Comparison of ENCODE assay signal across 16 mouse cellular contexts in genomic region chr8:83756273-83756672, GRCm38 (mm10). TPM values are rescaled to one million over a fixed set of nuclear protein-coding genes. Genes with fewer than 3 reads are reported as not detected.
DNase-seq lines count a peak whose midpoint lies in the region; ATAC-seq and TF ChIP-seq lines count a peak whose summit lies in the region.
"Had no signal": no experiment of that assay in that cellular context is flagged by ENCODE, and none has a peak within 500 bp of the region (broad histone marks: within the 10 kb centered on the region; RNA-seq: fewer than 3 reads in every experiment).

No protein-coding gene starts in this region.

- TF ChIP-seq EP300 in liver, embryonic 14.5 days (IDR thresholded peaks at IDR 0.05; ENCODE audit: low read depth): no peak

- peak; percentile 26 to 54 for DNase-seq in cerebellum, postnatal 10 days
- no peak for DNase-seq in cerebellum, adult 2 months
- DNase-seq in liver, embryonic 14.5 days (ENCODE audit: low read depth in 3 of 3, low spot score in 3 of 3): no peak
- peak; percentile 41 for DNase-seq in 3T3-L1 (ENCODE audit: low read depth, low spot score)
- DNase-seq in Patski (ENCODE audit: low read depth, low spot score): no peak
- DNase-seq in left cerebral cortex, adult 11 months (ENCODE audit: low spot score): no peak
- no peak for DNase-seq in ovary, postnatal 14 days (ENCODE audit: low spot score)
- DNase-seq: cerebellum, adult 11-12 months; embryo, embryonic 11 days; heart, postnatal 10 days; lung, postnatal 36 days; midbrain, embryonic 14.5 days had no signal

- H3K4me1 ChIP-seq in cerebellum, adult 2 months (ENCODE audit: control insufficient read depth, insufficient read depth, low read length): no peaks in the 10 kb centered on the region
- no peaks in the 10 kb centered on the region for H3K4me1 ChIP-seq in liver, embryonic 14.5 days (replicated peaks; ENCODE audit: control insufficient read depth in 2 of 2, insufficient read depth in 2 of 2, low read length in 1 of 2)
- no peaks in the 10 kb centered on the region for H3K4me1 ChIP-seq in liver, embryonic 12.5 days
- H3K4me1 ChIP-seq: limb, embryonic 15.5 days; neural tube, embryonic 13.5 days had no signal

- TF ChIP-seq CTCF in cerebellum, adult 2 months (IDR thresholded peaks at IDR 0.05; ENCODE audit: borderline replicate concordance, insufficient read depth, low read depth, low read length): no peak
- TF ChIP-seq CTCF in liver, embryonic 14.5 days (IDR thresholded peaks at IDR 0.05; ENCODE audit: low read depth): peak; percentile 61
- TF ChIP-seq CTCF in Patski (IDR thresholded peaks at IDR 0.05): peak; percentile 72

- H3K4me3 ChIP-seq in cerebellum, adult 2 months (replicated peaks; ENCODE audit: insufficient read depth, low read depth, low read length): no peak overlapping the region
- H3K4me3 ChIP-seq in liver, embryonic 14.5 days (ENCODE audit: insufficient read depth in 1 of 2, low read depth in 2 of 2, low read length in 2 of 2): no peak overlapping the region
- H3K4me3 ChIP-seq in liver, embryonic 12.5 days: no peak overlapping the region
- H3K4me3 ChIP-seq: erythroblast, embryonic 14.5 days; limb, embryonic 15.5 days; neural tube, embryonic 13.5 days had no signal

- in situ Hi-C loops in Patski (cut with MboI; ENCODE audit: low pct_unique_long_range_greater_than_20kb): no loop called here

- no peaks in the 10 kb centered on the region for H3K36me3 ChIP-seq in liver, embryonic 14.5 days (replicated peaks; ENCODE audit: control insufficient read depth, insufficient read depth, low read depth)
- H3K36me3 ChIP-seq in liver, embryonic 12.5 days: no peaks in the 10 kb centered on the region
- H3K36me3 ChIP-seq: limb, embryonic 15.5 days; neural tube, embryonic 13.5 days had no signal

- no peak overlapping the region for H3K27ac ChIP-seq in cerebellum, adult 2 months (ENCODE audit: insufficient read depth, low read length)
- H3K27ac ChIP-seq in liver, embryonic 14.5 days: no peak overlapping the region
- H3K27ac ChIP-seq in liver, embryonic 12.5 days: no peak overlapping the region
- H3K27ac ChIP-seq: limb, embryonic 15.5 days; neural tube, embryonic 13.5 days had no signal

- no peaks in the 10 kb centered on the region; the same call in 1 of the 2 replicates for H3K9me3 ChIP-seq in liver, embryonic 14.5 days (ENCODE audit: control insufficient read depth, low read length)
- peaks cover 4% of the 10 kb centered on the region; the same call in 1 of the 2 replicates for H3K9me3 ChIP-seq in liver, embryonic 12.5 days (replicated peaks)
- H3K9me3 ChIP-seq: limb, embryonic 15.5 days; neural tube, embryonic 13.5 days had no signal

- POLR2A ChIA-PET in Patski (lab: Charles Lee): no interaction called here

- no peak overlapping the region for H3K4me2 ChIP-seq in liver, embryonic 14.5 days (ENCODE audit: low read depth)
- no peak overlapping the region for H3K4me2 ChIP-seq in liver, embryonic 12.5 days
- H3K4me2 ChIP-seq: limb, embryonic 15.5 days; neural tube, embryonic 13.5 days had no signal

- no peak overlapping the region for H3K9ac ChIP-seq in liver, embryonic 14.5 days (replicated peaks)
- no peak overlapping the region for H3K9ac ChIP-seq in liver, embryonic 12.5 days
- H3K9ac ChIP-seq: limb, embryonic 15.5 days; neural tube, embryonic 13.5 days had no signal

- WGBS in cerebellum, adult 2 months: 98% methylated on average over 3 of the region's 3 CpGs
- 75% methylated on average over 3 of the region's 3 CpGs for WGBS in liver, embryonic 14.5 days (ENCODE audit: insufficient replicate concordance)
- 84% methylated on average over 3 of the region's 3 CpGs for WGBS in liver, embryonic 12.5 days (ENCODE audit: insufficient replicate concordance)

- no peak for ATAC-seq in liver, embryonic 14.5 days (ENCODE audit: insufficient read depth)
- no peak for ATAC-seq in liver, embryonic 12.5 days
- no peak for ATAC-seq in Patski

- CTCF ChIA-PET in Patski (lab: Charles Lee): interaction anchor here (1.4 kb wide), 1 partner anchor 13 kb away, joined by 3 read pairs; no protein-coding TSS in a partner anchor

- no peaks in the 10 kb centered on the region for H3K27me3 ChIP-seq in cerebellum, adult 2 months (ENCODE audit: control insufficient read depth, insufficient read depth, low read length)
- H3K27me3 ChIP-seq in liver, embryonic 14.5 days (ENCODE audit: control insufficient read depth, insufficient read depth, low read length): no peaks in the 10 kb centered on the region
- H3K27me3 ChIP-seq in liver, embryonic 12.5 days (replicated peaks): peaks cover 3% of the 10 kb centered on the region; the same call in 1 of the 2 replicates
- no peaks in the 10 kb centered on the region for H3K27me3 ChIP-seq in Patski
- H3K27me3 ChIP-seq: limb, embryonic 15.5 days; neural tube, embryonic 13.5 days had no signal

- TF ChIP-seq POLR2A in cerebellum, adult 2 months (IDR thresholded peaks at IDR 0.05; ENCODE audit: borderline replicate concordance, insufficient read depth, low read length): no peak

RNA-seq across cellular contexts. Expression of gene Adgre5, which starts 15.1 kb away (rescaled TPM):
- polyA plus RNA-seq in cerebellum, adult 2 months (2012; rRNA removed): 22.7 and 23.8 TPM in 2 replicates
- 8.6 and 11.3 TPM in 2 replicates for polyA plus RNA-seq in liver, embryonic 14.5 days (2012; rRNA removed)
- 8.7 and 8.9 TPM in 2 replicates for polyA plus RNA-seq in liver, embryonic 14.5 days (2014; fragmentation: Nextera tagmentation; extraction: Ambion mirVana)
- 11.5 and 12.5 TPM in 2 replicates for polyA plus RNA-seq in liver, embryonic 12.5 days (2016; fragmentation: Nextera tagmentation; extraction: Ambion mirVana)
- polyA plus RNA-seq in Patski (2021): 77.0 TPM

RNA-seq across cellular contexts. Expression of gene Ddx39, which starts 41.3 kb away (rescaled TPM):
- 30.0 and 31.5 TPM in 2 replicates for polyA plus RNA-seq in cerebellum, adult 2 months (2012; rRNA removed)
- polyA plus RNA-seq in liver, embryonic 14.5 days (2012; rRNA removed): 92.3 and 110 TPM in 2 replicates
- 191 and 199 TPM in 2 replicates for polyA plus RNA-seq in liver, embryonic 14.5 days (2014; fragmentation: Nextera tagmentation; extraction: Ambion mirVana)
- 270 and 299 TPM in 2 replicates for polyA plus RNA-seq in liver, embryonic 12.5 days (2016; fragmentation: Nextera tagmentation; extraction: Ambion mirVana)
- polyA plus RNA-seq in Patski (2021): 70.9 TPM

RNA-seq across cellular contexts. Expression of gene Pkn1, which starts 57.3 kb away (rescaled TPM):
- 59.8 and 62.7 TPM in 2 replicates for polyA plus RNA-seq in cerebellum, adult 2 months (2012; rRNA removed)
- polyA plus RNA-seq in liver, embryonic 14.5 days (2012; rRNA removed): 8.7 and 9.5 TPM in 2 replicates
- 6.9 TPM in 2 replicates for polyA plus RNA-seq in liver, embryonic 14.5 days (2014; fragmentation: Nextera tagmentation; extraction: Ambion mirVana)
- 17.5 and 19.5 TPM in 2 replicates for polyA plus RNA-seq in liver, embryonic 12.5 days (2016; fragmentation: Nextera tagmentation; extraction: Ambion mirVana)
- polyA plus RNA-seq in Patski (2021): 68.6 TPM

Comparison
In these comparisons a context has a peak if more than half of its experiments do, and no peak if none do; other contexts are left out.
1. DNase-seq: peak in cerebellum, postnatal 10 days (2 of 2) and 3T3-L1 (single experiment); none in cerebellum, adult 2 months (0 of 2), liver, embryonic 14.5 days (0 of 3), Patski (single experiment), left cerebral cortex, adult 11 months (single experiment) and ovary, postnatal 14 days (single experiment).